Comparison of ENCODE assay signal across 26 mouse cellular contexts in the genomic region with DNA sequence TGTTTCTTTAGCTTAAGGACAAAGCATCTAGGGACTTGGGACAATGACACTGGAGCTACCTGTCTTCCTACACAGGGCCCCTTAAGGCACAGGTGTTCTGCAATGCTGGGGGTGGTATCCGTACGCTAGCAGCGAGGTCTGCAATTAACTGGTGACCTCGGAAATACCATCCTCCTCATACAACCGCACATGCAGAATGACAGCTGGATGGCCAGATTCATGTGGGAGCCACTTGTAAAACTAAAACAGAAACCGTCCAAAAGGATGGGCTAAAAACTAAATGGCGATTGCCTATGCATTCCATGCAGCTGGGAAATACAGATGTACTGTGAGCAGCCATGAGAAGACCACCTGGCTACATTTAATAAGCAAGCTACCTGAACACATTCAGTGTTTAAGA.
"Had no signal": no experiment of that assay in that cellular context is flagged by ENCODE, and none has a peak within 500 bp of the region (broad histone marks: within the 10 kb centered on the region; RNA-seq: fewer than 3 reads in every experiment).

No protein-coding gene starts in this region.

- ATAC-seq: forebrain, embryonic 13.5 days; forebrain, embryonic 14.5 days; forebrain, embryonic 15.5 days; forebrain, embryonic 16.5 days; forebrain, postnatal 0 days had no signal

- H3K9me3 ChIP-seq: embryonic facial prominence, embryonic 10.5 days; embryonic facial prominence, embryonic 12.5 days; embryonic facial prominence, embryonic 13.5 days; embryonic facial prominence, embryonic 15.5 days; forebrain, embryonic 10.5 days; forebrain, embryonic 12.5 days; forebrain, embryonic 13.5 days; forebrain, embryonic 15.5 days had no signal

- DNase-seq: cerebellum, adult 2 months; cerebellum, adult 8-10 months; cerebellum, adult 9-10 months; cerebellum, adult 9-11 months; cerebellum, postnatal 14 days; cerebellum, postnatal 25 days; cerebellum, postnatal 36 days; forebrain, postnatal 0 days; gastrocnemius, adult 2 months; gastrocnemius, postnatal 10 days; gastrocnemius, postnatal 14 days; gastrocnemius, postnatal 25 days; gastrocnemius, postnatal 36 days; heart, adult 18-20 months; heart, adult 2 months had no signal

- H3K27me3 ChIP-seq: embryonic facial prominence, embryonic 12.5 days; embryonic facial prominence, embryonic 13.5 days; embryonic facial prominence, embryonic 15.5 days; forebrain, embryonic 12.5 days; forebrain, embryonic 13.5 days; forebrain, embryonic 15.5 days had no signal

- H3K4me1 ChIP-seq: embryonic facial prominence, embryonic 12.5 days; embryonic facial prominence, embryonic 13.5 days; forebrain, embryonic 12.5 days; forebrain, embryonic 13.5 days; forebrain, embryonic 15.5 days had no signal

- H3K4me3 ChIP-seq: embryonic facial prominence, embryonic 10.5 days; embryonic facial prominence, embryonic 12.5 days; embryonic facial prominence, embryonic 13.5 days; embryonic facial prominence, embryonic 15.5 days; erythroblast, embryonic 14.5 days; forebrain, embryonic 10.5 days; forebrain, embryonic 12.5 days; forebrain, embryonic 13.5 days; forebrain, embryonic 15.5 days; gastrocnemius, adult 2 months; heart, adult 2 months had no signal

- H3K9ac ChIP-seq: embryonic facial prominence, embryonic 12.5 days; embryonic facial prominence, embryonic 13.5 days; embryonic facial prominence, embryonic 15.5 days; forebrain, embryonic 12.5 days; forebrain, embryonic 13.5 days; forebrain, embryonic 15.5 days; forebrain, postnatal 0 days had no signal

- H3K27ac ChIP-seq: embryonic facial prominence, embryonic 10.5 days; embryonic facial prominence, embryonic 12.5 days; embryonic facial prominence, embryonic 13.5 days; embryonic facial prominence, embryonic 15.5 days; forebrain, embryonic 10.5 days; forebrain, embryonic 12.5 days; forebrain, embryonic 13.5 days; forebrain, embryonic 15.5 days; gastrocnemius, adult 2 months; heart, adult 2 months had no signal

- H3K4me2 ChIP-seq: embryonic facial prominence, embryonic 12.5 days; embryonic facial prominence, embryonic 13.5 days; embryonic facial prominence, embryonic 15.5 days; forebrain, embryonic 12.5 days; forebrain, embryonic 13.5 days; forebrain, embryonic 15.5 days had no signal
